Mouse (Mus musculus) T-helper 17 cell (primary cell): ENCODE measurements around the gene Olfr354.

Source experiments
- in situ Hi-C, 2 experiments: fragments of 300-600 bp; cut with MboI, MseI; formaldehyde crosslinking; loops; 1 replicate in 1 of 2; 2 replicates in 1 of 2; pipeline ENCODE4 v1.15.1; 2025; ENCODE audit warnings: high pct_unique_total_duplicates in 2 of 2

Olfr354 gene

DNA sequence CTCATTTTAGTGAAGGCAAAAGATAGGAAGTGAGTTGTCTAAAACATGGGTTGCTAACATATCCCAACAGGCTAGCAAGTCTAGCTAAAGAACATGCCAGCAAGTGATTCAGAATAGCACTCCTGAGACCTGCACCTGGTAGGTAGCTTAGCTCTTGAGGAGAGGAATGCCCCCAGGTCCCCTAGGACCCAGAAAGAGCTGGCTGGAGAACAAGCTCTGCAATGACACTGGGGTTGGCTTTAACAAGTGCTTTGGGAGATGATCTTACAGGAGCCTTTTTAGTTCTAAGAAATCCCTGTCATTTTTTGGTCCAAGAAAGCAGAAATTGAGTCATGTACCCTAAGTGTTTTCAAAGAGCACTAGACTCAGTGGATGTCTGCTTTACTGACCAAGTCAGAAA, at the start of gene Olfr354:
Olfr354 (plus strand) TSS at position 301 of the 400 bp plus-strand sequence.
- in situ Hi-C loops: no loop called here

DNA sequence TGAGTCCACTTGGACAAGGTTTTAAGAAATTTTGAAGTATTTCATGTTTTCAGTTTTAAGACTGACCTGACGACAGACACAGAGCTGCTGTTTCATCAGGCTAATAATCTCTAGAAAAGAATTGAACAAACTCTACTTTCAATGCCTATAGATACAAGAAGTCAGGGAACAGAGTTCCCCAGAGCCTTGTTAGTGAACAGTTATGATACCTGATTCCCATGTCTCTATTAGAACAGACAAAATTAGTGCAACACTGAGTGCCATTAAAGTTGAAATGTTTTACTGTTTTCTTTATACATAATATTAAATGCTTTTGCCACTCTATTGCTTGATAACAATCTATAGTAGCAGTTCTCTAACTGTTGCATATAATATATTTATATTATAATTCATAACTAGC, 42.9 kb upstream of the Olfr354 start, which contains the start of gene Olfr351:
Olfr351 (minus strand) TSS at position 101 of the 400 bp plus-strand sequence.
- in situ Hi-C loops: no loop called here

DNA sequence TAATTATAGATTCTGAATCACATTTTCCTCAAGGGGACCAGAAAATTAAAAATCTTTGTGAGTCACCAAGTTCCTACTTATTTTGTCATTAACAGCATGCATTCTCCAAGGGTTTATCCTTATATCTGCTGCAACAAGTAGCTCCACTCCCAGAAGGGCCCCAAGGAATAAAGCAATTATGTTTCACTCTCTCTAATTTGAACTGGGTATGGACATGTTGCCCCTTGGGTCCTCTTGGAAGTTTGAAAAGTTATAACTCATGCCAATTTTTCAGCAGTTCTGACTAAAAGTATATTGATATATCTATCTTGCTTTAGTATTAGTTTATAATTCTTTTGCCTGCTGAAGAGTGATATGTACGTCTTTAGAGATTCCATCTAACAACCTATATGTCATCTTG, 37.3 kb upstream of the Olfr354 start, which contains the start of gene Olfr352:
Olfr352 (plus strand) TSS at position 301 of the 400 bp plus-strand sequence.
- in situ Hi-C loops: no loop called here

DNA sequence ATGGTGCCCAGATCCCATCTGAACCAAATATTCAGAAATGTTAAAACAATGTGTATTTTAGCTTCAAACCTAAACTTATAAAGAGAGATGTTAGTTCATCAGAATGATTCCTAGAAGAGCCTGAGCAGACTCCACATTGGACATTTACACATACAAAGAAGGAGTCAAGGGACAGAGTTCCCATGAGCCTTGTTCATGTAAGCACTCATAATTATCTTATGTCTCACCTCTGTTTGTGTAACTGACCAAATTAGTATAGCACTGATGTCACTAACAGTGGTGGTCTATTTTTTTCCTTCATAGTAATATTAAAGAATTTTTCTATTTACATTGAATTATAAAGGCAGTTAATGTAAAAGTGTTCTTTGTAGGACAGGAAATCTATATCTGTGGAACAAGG, 12.6 kb upstream of the Olfr354 start, which contains the start of gene Olfr353:
Olfr353 (minus strand) TSS at position 101 of the 400 bp plus-strand sequence.
- in situ Hi-C loops: no loop called here

DNA sequence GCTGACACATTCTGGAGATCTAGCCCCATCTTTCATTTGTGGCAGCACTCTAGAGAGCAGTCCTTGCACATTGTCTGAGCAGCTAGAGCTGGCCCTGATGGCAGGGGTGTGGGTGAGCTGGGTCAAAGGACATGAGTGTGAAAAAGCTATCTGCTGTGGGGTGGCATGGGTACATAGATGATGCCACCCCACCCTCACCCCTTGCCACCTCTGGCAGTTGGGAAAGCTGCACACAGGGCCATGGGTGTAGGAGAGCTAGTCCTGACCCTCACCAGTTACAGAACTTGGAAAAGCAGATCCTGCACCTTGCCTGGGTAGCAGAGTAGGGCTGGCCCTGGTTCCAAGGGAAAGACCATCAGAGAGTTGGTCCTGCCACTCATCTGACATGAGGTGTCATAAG, 8.4 kb upstream of the Olfr354 start:
- in situ Hi-C loops: no loop called here

DNA sequence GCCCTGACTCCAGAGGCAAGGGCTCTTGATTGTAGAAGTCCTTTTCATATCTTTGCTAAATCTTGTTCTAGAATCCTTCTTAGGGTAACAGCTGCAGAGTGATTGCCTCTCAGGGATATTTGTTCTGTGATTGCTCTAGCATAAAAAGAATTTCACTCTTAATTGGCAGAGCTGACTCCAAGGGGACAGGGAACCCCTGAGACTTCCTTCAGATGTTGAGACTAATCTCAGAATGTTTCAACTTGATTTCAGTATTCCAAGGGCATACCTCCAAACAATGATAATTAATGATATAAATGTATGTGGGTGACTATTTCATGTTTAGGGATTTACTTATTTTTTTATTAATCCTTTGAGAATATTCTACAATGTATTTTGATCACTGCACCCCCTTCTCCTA, 23.3 kb downstream of the Olfr354 start, which contains the start of gene Olfr355:
Olfr355 (minus strand) TSS at position 101 of the 400 bp plus-strand sequence.
- in situ Hi-C loops: no loop called here

DNA sequence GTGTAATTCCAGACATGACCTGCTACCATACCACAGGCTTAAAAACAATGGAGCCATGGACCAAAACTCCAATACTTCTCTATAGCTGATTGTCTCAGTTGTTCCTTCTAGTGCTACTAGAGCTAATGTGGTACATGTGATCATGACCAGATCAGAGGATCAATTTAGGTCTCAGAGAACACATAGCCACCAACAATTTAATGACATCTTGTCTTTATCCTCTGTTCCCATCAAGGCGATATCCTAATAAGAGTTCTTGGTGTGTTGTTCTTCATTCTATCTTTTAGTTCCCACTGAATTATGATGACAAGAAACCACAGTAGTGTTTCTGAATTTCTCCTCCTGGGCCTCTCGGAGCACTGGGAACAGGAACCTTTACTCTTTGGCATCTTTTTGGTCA, 31.3 kb downstream of the Olfr354 start, which contains the start of gene Olfr356:
Olfr356 (plus strand) TSS at position 301 of the 400 bp plus-strand sequence.
- in situ Hi-C loops: no loop called here
